Mouse (Mus musculus): Measurements from ENCODE around the gene Krt19.

Gene Krt19

GRCm38 (mm10) chr11:100148615-100149330, at the start of gene Krt19:
TSS of gene Krt19 (minus strand) at chr11:100148665.
- DNase-seq: no peak

- DNase-seq: no peak
Measured at GRCm38 (mm10) chr11:100192992-100193391, 44.5 kb upstream of the Krt19 start, which contains the start of gene Krt9. TSS of gene Krt9 (minus strand) at chr11:100193246.

GRCm38 (mm10) chr11:100191820-100192219, 43.4 kb upstream of the Krt19 start:
- no peak for DNase-seq

GRCm38 (mm10) chr11:100186736-100187135, 38.3 kb upstream of the Krt19 start:
- DNase-seq: no peak

- no peak for DNase-seq
Measured at GRCm38 (mm10) chr11:100181725-100182124, 33.3 kb upstream of the Krt19 start.

- no peak for DNase-seq
Measured at GRCm38 (mm10) chr11:100179260-100179659, 30.8 kb upstream of the Krt19 start.

- no peak for DNase-seq
Measured at GRCm38 (mm10) chr11:100178307-100178706, 29.8 kb upstream of the Krt19 start.

- DNase-seq: no peak
Measured at GRCm38 (mm10) chr11:100176791-100177190, 28.3 kb upstream of the Krt19 start.

GRCm38 (mm10) chr11:100168765-100169762, 20.6 kb upstream of the Krt19 start:
- peak; percentile 56 to 59 for DNase-seq

GRCm38 (mm10) chr11:100168071-100168470, 19.6 kb upstream of the Krt19 start:
- DNase-seq: no peak

- DNase-seq: no peak
Measured at GRCm38 (mm10) chr11:100164392-100164791, 15.9 kb upstream of the Krt19 start.

- DNase-seq: no peak
Measured at GRCm38 (mm10) chr11:100157908-100158477, 9.5 kb upstream of the Krt19 start.

GRCm38 (mm10) chr11:100157331-100157730, 8.9 kb upstream of the Krt19 start:
- no peak for DNase-seq

GRCm38 (mm10) chr11:100155497-100156255, 7.2 kb upstream of the Krt19 start:
- DNase-seq: no peak

- no peak for DNase-seq
Measured at GRCm38 (mm10) chr11:100147566-100148353, 705 bp downstream of the Krt19 start.

GRCm38 (mm10) chr11:100145858-100146560, 2.5 kb downstream of the Krt19 start:
- no peak for DNase-seq

- DNase-seq: no peak
Measured at GRCm38 (mm10) chr11:100145104-100145503, 3.4 kb downstream of the Krt19 start.

- DNase-seq: no peak
Measured at GRCm38 (mm10) chr11:100140966-100141365, 7.5 kb downstream of the Krt19 start.

GRCm38 (mm10) chr11:100139391-100139790, 9.1 kb downstream of the Krt19 start:
- DNase-seq: no peak

- no peak for DNase-seq
Measured at GRCm38 (mm10) chr11:100138809-100139208, 9.7 kb downstream of the Krt19 start.

GRCm38 (mm10) chr11:100137693-100138092, 10.8 kb downstream of the Krt19 start:
- DNase-seq: no peak

Measured in B cell, adult 2 months (primary cell).